Mouse (Mus musculus) midbrain, embryonic 15.5 days (tissue): ENCODE results near the gene Cdh12. TPM values are rescaled to one million over a fixed set of nuclear protein-coding genes. Genes with fewer than 3 reads are reported as not detected.
A peak's percentile ranks its signal among the peaks of the same experiment; 100 is the strongest.
"Not testable (repeated sequence)": the region's sequence is repeated elsewhere in the genome, so short reads cannot be mapped to it uniquely, and the experiment has no call there.

Experiments
- ATAC-seq: fragments of 200-750 bp; cut with Nextera tagmentation; replicated peaks from 2 replicates; pipeline ENCODE4 v1.8.0; 2017; ENCODE audit warnings: moderate TSS enrichment
- H3K27ac ChIP-seq: fragments of 300-500 bp; sonication (generic); 2 replicates; pipeline ENCODE4 v1.5.1; 2015; ENCODE audit warnings: mild to moderate bottlenecking, inconsistent platforms
- H3K27me3 ChIP-seq: fragments of 300-500 bp; sonication (generic); replicated peaks from 2 replicates; pipeline ENCODE4 v1.6.1; 2015; ENCODE audit warnings: inconsistent platforms
- H3K36me3 ChIP-seq: fragments of 300-500 bp; sonication (generic); replicated peaks from 2 replicates; pipeline ENCODE4 v1.6.1; 2015; ENCODE audit warnings: inconsistent platforms
- H3K4me1 ChIP-seq: fragments of 300-500 bp; sonication (generic); 2 replicates; pipeline ENCODE4 v1.6.1; 2015; ENCODE audit warnings: inconsistent platforms
- H3K4me2 ChIP-seq: fragments of 300-500 bp; sonication (generic); 2 replicates; pipeline ENCODE4 v1.6.1; 2015; ENCODE audit warnings: inconsistent platforms, mild to moderate bottlenecking, moderate library complexity
- H3K4me3 ChIP-seq: fragments of 300-500 bp; sonication (generic); 2 replicates; pipeline ENCODE4 v1.5.1; 2015; ENCODE audit warnings: mild to moderate bottlenecking, inconsistent platforms
- H3K9ac ChIP-seq: fragments of 300-500 bp; sonication (generic); 2 replicates; pipeline ENCODE4 v1.6.1; 2015; ENCODE audit warnings: mild to moderate bottlenecking, inconsistent platforms
- H3K9me3 ChIP-seq: fragments of 300-500 bp; sonication (generic); 2 replicates; pipeline ENCODE4 v1.6.1; 2016; ENCODE audit warnings: inconsistent platforms
- WGBS: fragments of 180-500 bp; shearing (Covaris S2); methylation state at CpG from one replicate; pipeline ENCODE4 v1.1.7; 2015; ENCODE audit warnings: mixed read lengths; 5-methylcytosine and 5-hydroxymethylcytosine counted together
- polyA plus RNA-seq: library from polyadenylated mRNA; unstranded; fragments of >200 nt; fragmentation: Nextera tagmentation; extraction: Ambion mirVana; gene quantifications from 2 replicates; pipeline ENCODE4 v1.2.1, GENCODE M21; 2015

Cdh12 gene
- polyA plus RNA-seq, 1 experiment from 2014 or later, result 7.9 TPM

- no peak overlapping the region for H3K27ac ChIP-seq
- no peak overlapping the region for H3K9ac ChIP-seq
- WGBS, result 69% methylated on average over 2 of the region's 2 CpGs
- no peak overlapping the region for H3K4me2 ChIP-seq
- no peaks in the 10 kb centered on the region for H3K4me1 ChIP-seq
- H3K4me3 ChIP-seq, result no peak overlapping the region
- H3K27me3 ChIP-seq, result no peaks in the 10 kb centered on the region
- no peaks in the 10 kb centered on the region for H3K9me3 ChIP-seq
- H3K36me3 ChIP-seq, result no peaks in the 10 kb centered on the region
- ATAC-seq, result no peak
These were observed 185.5 kb downstream of the Cdh12 start for GRCm38 (mm10) chr15:20634593-20634992.

GRCm38 (mm10) chr15:20639155-20639554, 190.1 kb downstream of the Cdh12 start:
- 59% methylated on average over 2 of the region's 2 CpGs for WGBS
- no peaks in the 10 kb centered on the region for H3K36me3 ChIP-seq
- no peak overlapping the region for H3K4me2 ChIP-seq
- no peaks in the 10 kb centered on the region for H3K4me1 ChIP-seq
- H3K27me3 ChIP-seq, result no peaks in the 10 kb centered on the region
- no peaks in the 10 kb centered on the region for H3K9me3 ChIP-seq
- H3K27ac ChIP-seq, result no peak overlapping the region
- no peak overlapping the region for H3K4me3 ChIP-seq
- 0 out of 2 replicates have a peak, but pooled peaks have one; percentile 17 for ATAC-seq
- no peak overlapping the region for H3K9ac ChIP-seq

- Histone ChIP-seq H3K27me3 (no peaks in the 10 kb centered on the region), H3K4me2 (no peak overlapping the region), H3K9ac (no peak overlapping the region), H3K9me3 (no peaks in the 10 kb centered on the region), H3K4me1 (no peaks in the 10 kb centered on the region), H3K27ac (no peak overlapping the region), H3K36me3 (no peaks in the 10 kb centered on the region), H3K4me3 (no peak overlapping the region)
- no peak for ATAC-seq
- 90% methylated on average over 3 of the region's 3 CpGs for WGBS
These were observed 193.9 kb downstream of the Cdh12 start for GRCm38 (mm10) chr15:20642905-20643414.

- ATAC-seq, result no peak
These were observed 211.2 kb downstream of the Cdh12 start for GRCm38 (mm10) chr15:20660221-20660620.

GRCm38 (mm10) chr15:20666650-20667049, 217.6 kb downstream of the Cdh12 start, which contains the start of gene Acot10:
Gene Acot10 (minus strand): TSS chr15:20666750.
- H3K4me1 ChIP-seq, result no peaks in the 10 kb centered on the region
- H3K27me3 ChIP-seq, result no peaks in the 10 kb centered on the region
- H3K4me2 ChIP-seq, result no peak within 1 kb of the TSS
- no peaks in the 10 kb centered on the region for H3K9me3 ChIP-seq
- 93% methylated on average over 10 of the region's 10 CpGs for WGBS
- no peaks in the 10 kb centered on the region for H3K36me3 ChIP-seq
- no peak within 1 kb of the TSS for H3K9ac ChIP-seq
- H3K4me3 ChIP-seq, result no peak within 1 kb of the TSS
- no peak within 1 kb of the TSS for H3K27ac ChIP-seq
- no peak for ATAC-seq

More at GRCm38 (mm10) chr15:20660221-20660620, 211.2 kb downstream of the Cdh12 start:
- Histone ChIP-seq H3K27me3 (no peaks in the 10 kb centered on the region), H3K4me1 (no peaks in the 10 kb centered on the region), H3K36me3 (no peaks in the 10 kb centered on the region), H3K4me3 (no peak overlapping the region), H3K4me2 (no peak overlapping the region), H3K9me3 (no peaks in the 10 kb centered on the region), H3K9ac (no peak overlapping the region), H3K27ac (no peak overlapping the region)
- 75% methylated on average over 2 of the region's 2 CpGs for WGBS

GRCm38 (mm10) chr15:20667350-20667749, 218.3 kb downstream of the Cdh12 start:
- no peak for ATAC-seq
- H3K36me3 ChIP-seq, result no peaks in the 10 kb centered on the region
- no peaks in the 10 kb centered on the region for H3K27me3 ChIP-seq

GRCm38 (mm10) chr15:20667989-20668388, 218.9 kb downstream of the Cdh12 start:
- Histone ChIP-seq H3K4me1 (no peaks in the 10 kb centered on the region), H3K9ac (no peak overlapping the region), H3K27me3 (no peaks in the 10 kb centered on the region), H3K4me2 (no peak overlapping the region), H3K9me3 (no peaks in the 10 kb centered on the region), H3K4me3 (no peak overlapping the region), H3K36me3 (no peaks in the 10 kb centered on the region), H3K27ac (no peak overlapping the region)
- no peak for ATAC-seq
- 73% methylated on average over 1 of the region's 1 CpGs for WGBS

More at GRCm38 (mm10) chr15:20667350-20667749, 218.3 kb downstream of the Cdh12 start:
- H3K4me1 ChIP-seq, result no peaks in the 10 kb centered on the region
- H3K4me2 ChIP-seq, result no peak overlapping the region
- no peak overlapping the region for H3K27ac ChIP-seq
- no peak overlapping the region for H3K9ac ChIP-seq
- H3K4me3 ChIP-seq, result no peak overlapping the region
- no peaks in the 10 kb centered on the region for H3K9me3 ChIP-seq

GRCm38 (mm10) chr15:20669507-20669906, 220.4 kb downstream of the Cdh12 start:
- not testable (repeated sequence) for H3K4me2 ChIP-seq, H3K9me3 ChIP-seq, H3K9ac ChIP-seq, ATAC-seq, H3K4me1 ChIP-seq, H3K4me3 ChIP-seq, H3K36me3 ChIP-seq, H3K27ac ChIP-seq, H3K27me3 ChIP-seq
- 77% methylated on average over 2 of the region's 2 CpGs for WGBS

GRCm38 (mm10) chr15:20682719-20683118, 233.7 kb downstream of the Cdh12 start:
- no peak overlapping the region for H3K27ac ChIP-seq
- 56% methylated on average over 2 of the region's 2 CpGs for WGBS
- no peaks in the 10 kb centered on the region for H3K4me1 ChIP-seq
- no peaks in the 10 kb centered on the region for H3K9me3 ChIP-seq
- H3K27me3 ChIP-seq, result no peaks in the 10 kb centered on the region
- no peak overlapping the region for H3K9ac ChIP-seq
- no peaks in the 10 kb centered on the region for H3K36me3 ChIP-seq
- no peak overlapping the region for H3K4me2 ChIP-seq
- no peak overlapping the region for H3K4me3 ChIP-seq
- no peak; the same call in 1 of the 2 replicates for ATAC-seq

- no peak overlapping the region for H3K9ac ChIP-seq
- no peaks in the 10 kb centered on the region for H3K36me3 ChIP-seq
- H3K4me2 ChIP-seq, result no peak overlapping the region
- 72% methylated on average over 5 of the region's 5 CpGs for WGBS
- no peaks in the 10 kb centered on the region for H3K9me3 ChIP-seq
- no peaks in the 10 kb centered on the region for H3K27me3 ChIP-seq
- H3K4me1 ChIP-seq, result no peaks in the 10 kb centered on the region
- no peak overlapping the region for H3K4me3 ChIP-seq
- no peak overlapping the region for H3K27ac ChIP-seq
- ATAC-seq, result no peak
These were observed 235.1 kb downstream of the Cdh12 start for GRCm38 (mm10) chr15:20684200-20684599.

- H3K27ac ChIP-seq, result no peak overlapping the region
- no peaks in the 10 kb centered on the region for H3K9me3 ChIP-seq
- 82% methylated on average over 5 of the region's 5 CpGs for WGBS
- no peaks in the 10 kb centered on the region for H3K36me3 ChIP-seq
- H3K4me1 ChIP-seq, result no peaks in the 10 kb centered on the region
- H3K9ac ChIP-seq, result no peak overlapping the region
- H3K4me2 ChIP-seq, result no peak overlapping the region
- H3K27me3 ChIP-seq, result no peaks in the 10 kb centered on the region
- H3K4me3 ChIP-seq, result no peak overlapping the region
- no peak for ATAC-seq
These were observed 247.2 kb downstream of the Cdh12 start for GRCm38 (mm10) chr15:20696229-20696628.

GRCm38 (mm10) chr15:20711859-20712258, 262.8 kb downstream of the Cdh12 start:
- Histone ChIP-seq H3K4me1 (no peaks in the 10 kb centered on the region), H3K27me3 (no peaks in the 10 kb centered on the region), H3K9ac (no peak overlapping the region), H3K4me2 (no peak overlapping the region), H3K27ac (no peak overlapping the region), H3K9me3 (no peaks in the 10 kb centered on the region), H3K36me3 (no peaks in the 10 kb centered on the region), H3K4me3 (no peak overlapping the region)
- ATAC-seq, result no peak
- WGBS, result 71% methylated on average over 4 of the region's 4 CpGs

- Histone ChIP-seq H3K9ac (no peak overlapping the region), H3K27ac (no peak overlapping the region), H3K4me3 (no peak overlapping the region), H3K4me1 (no peaks in the 10 kb centered on the region), H3K27me3 (no peaks in the 10 kb centered on the region), H3K4me2 (no peak overlapping the region), H3K36me3 (no peaks in the 10 kb centered on the region), H3K9me3 (no peaks in the 10 kb centered on the region)
- no peak for ATAC-seq
These were observed 323.2 kb downstream of the Cdh12 start for GRCm38 (mm10) chr15:20772289-20772688.
